Mouse (Mus musculus) ovary, postnatal 36 days (tissue): ENCODE results near the gene Gale.

Experiments
- DNase-seq: peaks from one replicate; pipeline ENCODE4 v3.0.0; 2022; ENCODE audit warnings: low spot score, mixed read lengths

Gale gene

GRCm38 (mm10) chr4:135945706-135946105 is 17.8 kb upstream of the Gale start:
- DNase-seq = no peak

GRCm38 (mm10) chr4:135946278-135946658 is 17.3 kb upstream of the Gale start, which contains the start of gene Hmgcl:
TSS of gene Hmgcl (plus strand) at chr4:135946448.
- DNase-seq = peak; percentile 94

GRCm38 (mm10) chr4:135946659-135947301 is 16.7 kb upstream of the Gale start:
- no peak for DNase-seq

DNA sequence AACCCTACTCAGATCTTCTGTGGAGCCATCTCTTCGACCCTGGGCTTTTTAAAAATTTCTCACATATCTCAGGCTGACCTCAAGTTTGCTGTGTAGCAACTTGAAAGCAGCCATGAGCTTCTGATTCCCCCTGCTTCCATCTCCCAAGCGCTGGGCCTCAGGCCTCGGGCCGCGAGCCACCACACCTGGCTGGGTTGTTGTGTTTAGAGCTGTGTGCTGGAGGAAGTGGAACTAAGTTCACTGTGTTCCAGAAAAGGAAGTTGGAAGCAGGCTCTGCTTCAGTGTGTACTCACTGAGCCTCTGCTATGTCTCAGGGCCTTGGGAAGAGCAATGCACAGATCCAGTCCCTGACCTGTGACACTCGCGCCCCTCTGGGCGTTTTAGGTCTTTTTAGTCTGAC is 15.4 kb upstream of the Gale start:
- no peak for DNase-seq

GRCm38 (mm10) chr4:135949475-135949874 is 14.1 kb upstream of the Gale start:
- no peak for DNase-seq

- DNase-seq = no peak
These were observed 13.6 kb upstream of the Gale start for GRCm38 (mm10) chr4:135949911-135950310.

DNA sequence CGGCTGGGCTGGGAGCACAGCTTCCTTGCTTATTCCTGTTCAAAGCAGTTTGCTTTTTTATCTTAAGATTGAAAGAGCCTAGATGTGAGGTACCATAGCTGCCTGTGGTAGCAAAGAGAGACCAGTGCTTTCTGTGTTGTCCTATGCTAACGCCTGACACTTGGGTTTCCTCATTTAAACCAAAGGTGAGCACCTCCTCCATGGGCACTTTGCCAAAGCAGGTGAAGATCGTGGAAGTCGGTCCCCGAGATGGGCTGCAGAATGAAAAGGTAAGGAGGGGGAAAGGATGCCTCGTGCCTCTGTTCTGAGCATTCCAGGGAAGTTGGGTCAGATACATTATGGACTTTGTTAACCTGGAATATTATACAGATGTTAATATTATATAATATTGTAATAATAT is 13.2 kb upstream of the Gale start:
- DNase-seq = no peak

GRCm38 (mm10) chr4:135951505-135951904 is 12.0 kb upstream of the Gale start:
- DNase-seq = no peak

- DNase-seq = no peak
These were observed 10.3 kb upstream of the Gale start for GRCm38 (mm10) chr4:135953179-135953578.

DNA sequence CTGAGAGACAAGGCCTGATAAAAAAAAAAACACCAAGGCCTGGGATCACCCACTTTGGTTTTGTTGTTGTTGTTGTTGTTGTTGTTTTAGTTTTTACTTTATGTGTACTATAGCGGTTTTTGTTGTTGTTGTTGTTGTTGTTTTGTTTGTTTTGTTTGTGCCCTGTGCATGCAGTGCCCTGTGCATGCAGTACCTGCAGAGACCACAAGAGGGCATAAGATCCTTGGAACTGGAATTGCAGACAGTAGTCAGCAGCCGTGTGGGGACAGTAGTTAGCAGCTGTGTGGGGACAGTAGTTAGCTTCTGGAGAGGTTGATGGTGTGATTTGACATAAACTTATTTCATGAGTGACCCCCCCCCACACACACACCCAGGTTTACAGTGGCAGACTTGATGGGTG is 9.3 kb upstream of the Gale start:
- peak; percentile 52 for DNase-seq

DNA sequence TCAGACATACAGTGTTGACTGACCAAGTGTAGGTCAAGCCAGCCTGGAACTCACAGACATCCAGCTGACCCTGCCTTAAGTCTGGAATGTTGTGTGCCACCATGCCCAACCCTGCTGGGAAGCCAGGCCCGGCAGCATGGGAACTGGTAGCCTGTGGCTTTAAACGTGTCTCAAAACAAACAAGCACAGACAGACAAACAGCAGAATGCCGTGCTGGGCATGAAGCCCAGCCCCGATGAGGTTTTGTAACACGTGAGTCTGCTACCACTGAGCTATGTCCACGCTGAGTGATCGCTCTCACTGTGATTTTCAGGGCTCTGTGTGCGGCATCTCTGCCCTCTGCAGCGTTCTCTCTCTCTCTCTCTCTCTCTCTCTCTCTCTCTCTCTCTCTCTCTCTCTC is 7.6 kb upstream of the Gale start:
- DNase-seq = no peak

- DNase-seq = no peak
These were observed 5.2 kb upstream of the Gale start for GRCm38 (mm10) chr4:135958354-135958753.

DNA sequence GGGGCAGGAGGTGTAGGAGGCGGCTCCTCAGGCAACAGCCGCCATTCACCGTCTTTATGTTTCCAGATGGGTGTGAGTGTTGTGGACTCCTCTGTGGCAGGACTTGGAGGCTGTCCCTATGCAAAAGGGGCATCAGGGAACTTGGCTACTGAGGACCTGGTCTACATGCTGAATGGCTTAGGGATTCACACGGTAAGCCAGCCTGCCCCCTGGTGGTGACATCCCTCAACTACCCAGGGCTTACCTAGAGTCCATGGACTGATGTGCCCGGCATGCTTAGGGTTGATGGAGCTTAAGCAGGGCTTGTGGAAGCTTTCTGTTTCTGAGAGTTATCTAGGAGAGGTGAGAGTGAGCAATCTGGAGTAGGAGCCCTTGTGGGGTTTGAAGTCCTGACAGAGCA is 2.8 kb upstream of the Gale start:
- peak; percentile 74 for DNase-seq

DNA sequence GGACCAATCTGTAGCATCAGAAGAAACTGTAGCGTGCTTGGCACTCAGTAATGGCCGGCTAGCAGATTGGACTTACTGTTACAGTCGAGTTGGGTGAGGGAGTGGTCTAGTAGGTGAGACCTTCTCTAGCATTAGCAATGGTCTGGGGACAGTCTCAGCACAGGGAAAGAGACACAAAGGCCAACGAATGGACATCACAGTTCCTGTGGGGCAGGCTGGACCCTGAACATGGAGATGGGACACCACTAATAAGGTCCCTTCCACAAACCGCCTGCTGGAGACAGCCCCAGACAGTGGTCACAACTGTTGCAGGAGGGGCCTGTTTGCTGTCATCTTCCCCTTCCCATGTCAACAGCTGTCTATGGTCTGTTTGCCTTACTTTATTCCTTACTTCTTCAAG is 1.8 kb upstream of the Gale start:
- DNase-seq = no peak

DNA sequence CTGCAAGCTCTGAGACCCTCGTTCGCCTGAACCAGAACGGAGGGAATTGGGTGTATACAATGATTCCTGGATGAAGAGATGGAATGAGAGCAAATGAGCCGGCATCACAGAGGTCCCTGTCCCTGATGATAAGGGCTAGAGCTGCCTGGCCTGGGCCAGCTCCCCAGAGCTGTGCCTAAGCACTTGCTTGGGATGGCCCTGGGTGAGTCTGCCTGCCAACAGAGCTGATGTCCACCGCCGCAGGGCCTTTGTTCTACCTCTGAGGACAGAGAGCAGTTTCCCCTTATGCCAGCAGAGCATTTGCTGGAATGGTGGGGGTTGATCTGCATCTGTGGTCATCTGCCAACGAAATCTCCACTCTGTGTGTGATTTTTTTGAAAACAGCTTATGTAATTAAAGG is 1.3 kb upstream of the Gale start:
- DNase-seq = no peak

DNA sequence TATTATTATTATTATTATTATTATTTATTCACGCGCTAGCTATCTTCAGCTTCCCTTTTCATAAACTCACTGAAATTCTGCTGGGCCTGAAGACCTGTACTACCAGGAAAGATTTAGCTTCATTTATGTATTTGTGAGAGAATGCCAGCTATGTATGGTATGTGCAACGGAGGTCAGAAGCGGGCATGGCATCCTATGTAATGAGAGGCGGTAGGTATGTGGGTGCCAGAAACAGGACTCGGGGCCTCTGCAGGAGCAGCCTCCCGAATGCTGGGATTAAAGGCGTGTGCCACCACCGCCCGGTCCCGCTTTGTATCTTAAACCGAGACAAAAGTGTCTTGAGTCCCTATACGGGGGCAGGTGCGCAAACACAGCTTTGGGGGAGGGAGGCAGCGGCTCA is 581 bp upstream of the Gale start:
- no peak for DNase-seq

DNA sequence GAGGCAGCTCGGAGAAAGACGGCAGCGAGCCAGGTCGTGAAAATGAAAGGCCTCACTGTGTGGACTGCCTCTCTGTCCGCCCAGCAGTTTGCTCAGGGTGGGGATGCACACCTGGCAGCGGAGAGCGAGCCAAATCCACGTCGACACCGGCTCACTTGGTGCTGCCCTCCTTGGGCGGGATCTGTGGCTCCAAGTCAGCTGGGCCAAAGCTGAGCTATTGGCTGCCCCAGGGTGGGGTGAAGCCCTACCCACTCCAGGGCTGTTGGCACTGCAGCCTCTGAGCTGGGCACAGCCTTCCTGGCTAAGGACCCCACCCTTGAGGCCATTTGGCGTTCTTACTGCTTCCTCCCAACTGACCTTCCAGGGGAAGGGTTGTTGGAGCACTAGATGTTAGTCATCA is 899 bp downstream of the Gale start:
- peak; percentile 58 for DNase-seq

DNA sequence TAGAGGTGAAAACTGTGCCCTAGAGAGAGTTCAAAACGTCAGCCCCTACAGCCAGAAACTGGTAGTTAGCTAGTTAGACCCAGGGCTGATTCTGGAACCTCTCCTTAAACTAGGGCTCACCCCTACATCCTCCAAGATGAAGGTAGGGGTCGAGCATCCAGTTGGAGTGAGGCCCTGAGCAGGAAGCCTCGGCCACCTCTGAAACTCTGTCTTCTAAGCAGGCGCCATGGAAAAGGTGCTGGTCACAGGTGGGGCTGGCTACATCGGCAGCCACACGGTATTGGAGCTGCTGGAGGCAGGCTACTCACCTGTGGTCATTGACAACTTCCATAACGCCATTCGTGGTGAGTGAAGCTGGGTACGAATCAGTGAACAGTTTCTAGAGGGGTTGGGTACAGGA is 1.6 kb downstream of the Gale start:
- no peak for DNase-seq

GRCm38 (mm10) chr4:135966283-135966682 is 2.8 kb downstream of the Gale start:
- no peak for DNase-seq

DNA sequence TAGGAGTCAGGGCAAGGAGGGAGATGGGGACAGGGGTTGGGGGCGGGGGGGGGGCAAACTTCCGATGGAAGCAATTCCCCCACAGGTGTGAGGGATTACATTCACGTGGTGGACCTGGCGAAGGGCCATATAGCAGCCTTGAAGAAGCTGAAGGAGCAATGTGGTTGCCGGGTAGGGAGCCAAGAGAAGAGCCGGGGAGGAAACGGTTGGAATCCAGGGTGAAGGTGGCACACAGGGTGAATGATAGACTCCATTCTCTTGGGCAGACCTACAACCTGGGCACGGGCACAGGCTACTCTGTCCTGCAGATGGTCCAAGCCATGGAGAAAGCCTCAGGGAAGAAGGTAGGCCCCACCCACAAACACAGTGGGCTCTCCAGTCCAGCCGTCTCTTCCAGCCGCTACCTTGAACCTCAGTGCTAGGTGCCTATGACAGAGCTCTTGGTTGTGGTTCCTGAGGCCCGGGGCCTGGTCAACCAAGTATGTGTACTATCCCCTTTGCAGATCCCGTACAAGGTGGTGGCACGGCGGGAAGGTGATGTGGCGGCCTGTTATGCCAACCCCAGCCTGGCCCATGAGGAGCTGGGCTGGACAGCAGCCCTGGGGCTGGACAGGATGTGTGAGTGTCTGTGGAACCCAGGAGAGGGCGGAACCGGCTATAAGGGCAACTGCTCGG is 3.7 kb downstream of the Gale start:
- DNase-seq = no peak

- DNase-seq = no peak
These were observed 4.8 kb downstream of the Gale start for GRCm38 (mm10) chr4:135968271-135968869.

GRCm38 (mm10) chr4:135969070-135969750 is 5.7 kb downstream of the Gale start:
- no peak for DNase-seq

DNA sequence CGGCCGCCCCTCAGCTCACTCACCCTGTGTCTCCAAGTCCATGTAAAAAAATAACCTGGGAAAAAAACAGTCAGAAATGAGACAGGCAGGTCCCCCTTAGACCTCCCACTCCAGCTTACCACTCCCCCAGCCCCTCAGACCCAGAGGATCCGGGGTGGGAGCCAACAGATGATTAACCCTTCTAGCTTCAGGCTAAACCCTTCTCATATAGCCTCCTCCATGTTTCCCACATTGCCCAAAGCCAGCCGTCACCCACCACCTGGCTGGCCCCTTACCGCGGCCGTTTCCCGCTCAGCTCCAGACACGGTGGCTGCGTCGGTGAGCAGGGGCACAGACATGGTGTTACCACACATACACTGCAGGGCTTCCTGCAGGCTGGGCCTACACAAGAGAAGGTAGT is 7.1 kb downstream of the Gale start:
- no peak for DNase-seq
